Mouse (Mus musculus): ENCODE measurements around the gene Klhl32. TPM values are rescaled to one million over a fixed set of nuclear protein-coding genes. Genes with fewer than 3 reads are reported as not detected.

The Klhl32 gene
- polyA plus RNA-seq, 1 experiment from 2014 or later, result 4.2 TPM

DNA sequence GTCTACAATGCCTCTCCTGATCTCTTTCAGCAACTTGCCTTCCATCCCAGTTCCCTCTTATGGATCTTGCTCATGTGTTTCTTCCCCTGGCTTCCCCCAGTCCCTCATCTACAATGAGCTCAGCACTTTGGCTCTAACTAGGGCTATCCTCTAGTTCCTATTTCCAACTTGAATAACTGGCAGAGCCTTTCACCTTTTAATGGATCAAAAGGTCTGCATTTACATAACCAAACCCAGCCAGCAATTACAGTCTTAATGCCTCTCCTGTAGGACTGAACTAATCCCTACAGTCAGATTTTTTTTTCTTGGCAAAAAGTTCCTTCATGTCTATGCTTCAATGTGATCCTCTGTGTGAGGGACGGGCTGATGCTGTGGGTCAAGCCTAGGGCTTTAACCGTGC, 3.5 kb downstream of the Klhl32 start:
- ATAC-seq (ENCODE audit: insufficient number of reproducible peaks, insufficient read depth, low FRiP score, low TSS enrichment, low read depth), result no peak
- H3K36me3 ChIP-seq, result no peaks in the 10 kb centered on the region
- H3K4me2 ChIP-seq, result no peak overlapping the region
- H3K9ac ChIP-seq, result no peak overlapping the region
- H3K4me1 ChIP-seq, result 0 out of 2 replicates have a peak, but pooled peaks cover 3% of the 10 kb centered on the region
- H3K9me3 ChIP-seq, result no peaks in the 10 kb centered on the region
- 81% methylated on average over 2 of the region's 2 CpGs for WGBS
- no peak overlapping the region for H3K4me3 ChIP-seq
- no peaks in the 10 kb centered on the region for H3K27me3 ChIP-seq
- no peak overlapping the region for H3K27ac ChIP-seq

DNA sequence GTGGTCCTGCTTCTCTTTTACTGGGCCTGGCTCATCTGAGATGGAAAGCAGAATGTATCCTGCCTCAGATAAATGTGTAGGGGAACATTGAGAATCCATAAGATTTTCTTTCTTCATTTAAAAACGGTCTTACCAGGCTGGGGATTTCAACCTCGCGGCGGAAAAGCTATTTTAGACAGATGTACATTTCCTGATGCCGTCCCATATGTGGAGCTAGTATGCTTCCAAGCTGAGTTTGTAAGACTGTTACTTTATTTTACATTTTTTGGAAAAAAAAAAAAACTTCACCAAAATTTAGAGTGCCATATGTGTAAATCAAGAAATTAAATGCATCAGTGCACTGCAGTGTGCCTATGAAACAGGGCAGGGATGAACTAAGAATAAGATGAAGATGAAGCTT, 5.4 kb downstream of the Klhl32 start:
- Histone ChIP-seq H3K27ac (no peak overlapping the region), H3K4me3 (no peak overlapping the region), H3K27me3 (no peaks in the 10 kb centered on the region), H3K36me3 (no peaks in the 10 kb centered on the region), H3K4me2 (no peak overlapping the region), H3K9me3 (no peaks in the 10 kb centered on the region), H3K4me1 (0 out of 2 replicates have a peak, but pooled peaks cover 3% of the 10 kb centered on the region), H3K9ac (no peak overlapping the region)
- 80% methylated on average over 5 of the region's 5 CpGs for WGBS
- ATAC-seq (ENCODE audit: insufficient number of reproducible peaks, insufficient read depth, low FRiP score, low TSS enrichment, low read depth), result no peak

DNA sequence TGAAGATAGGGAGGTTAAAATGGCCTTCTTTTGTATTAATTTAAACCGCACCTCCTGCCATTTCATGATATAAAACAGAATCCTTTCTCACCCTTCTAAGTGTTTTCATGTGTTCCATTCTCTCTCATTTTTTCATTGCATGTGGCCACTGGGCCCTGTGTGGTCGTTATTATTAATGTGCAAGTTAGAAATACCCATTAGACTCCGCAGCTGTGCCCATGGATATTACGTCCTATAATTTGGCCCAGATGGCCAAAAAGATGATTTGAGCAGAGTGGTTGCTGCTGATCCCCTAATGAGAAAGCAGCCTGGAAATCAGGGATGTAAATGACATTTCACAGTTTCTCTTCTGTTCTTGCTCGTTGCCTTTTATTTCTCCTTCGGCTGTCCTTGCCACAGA, 12.4 kb downstream of the Klhl32 start:
- no peaks in the 10 kb centered on the region for H3K36me3 ChIP-seq
- ATAC-seq (ENCODE audit: insufficient number of reproducible peaks, insufficient read depth, low FRiP score, low TSS enrichment, low read depth), result 0 out of 2 replicates have a peak, but pooled peaks have one; percentile 43

GRCm38 (mm10) chr4:24835555-24835954, 15.4 kb downstream of the Klhl32 start:
- Histone ChIP-seq H3K4me1 (no peaks in the 10 kb centered on the region), H3K9ac (no peak overlapping the region), H3K36me3 (no peaks in the 10 kb centered on the region), H3K9me3 (no peaks in the 10 kb centered on the region), H3K27ac (no peak overlapping the region), H3K4me2 (no peak overlapping the region), H3K27me3 (no peaks in the 10 kb centered on the region), H3K4me3 (no peak overlapping the region)
- 53% methylated on average over 7 of the region's 7 CpGs for WGBS
- no peak for ATAC-seq (ENCODE audit: insufficient number of reproducible peaks, insufficient read depth, low FRiP score, low TSS enrichment, low read depth)

More for the DNA sequence above, 12.4 kb downstream of the Klhl32 start:
- Histone ChIP-seq H3K4me2 (no peak overlapping the region), H3K9ac (no peak overlapping the region), H3K4me3 (no peak overlapping the region), H3K9me3 (no peaks in the 10 kb centered on the region), H3K27me3 (no peaks in the 10 kb centered on the region), H3K27ac (no peak overlapping the region), H3K4me1 (no peaks in the 10 kb centered on the region)
- 34% methylated on average over 6 of the region's 6 CpGs for WGBS

- ATAC-seq (ENCODE audit: insufficient number of reproducible peaks, insufficient read depth, low FRiP score, low TSS enrichment, low read depth), result no peak
These were observed 42.6 kb downstream of the Klhl32 start for GRCm38 (mm10) chr4:24808316-24808715.

DNA sequence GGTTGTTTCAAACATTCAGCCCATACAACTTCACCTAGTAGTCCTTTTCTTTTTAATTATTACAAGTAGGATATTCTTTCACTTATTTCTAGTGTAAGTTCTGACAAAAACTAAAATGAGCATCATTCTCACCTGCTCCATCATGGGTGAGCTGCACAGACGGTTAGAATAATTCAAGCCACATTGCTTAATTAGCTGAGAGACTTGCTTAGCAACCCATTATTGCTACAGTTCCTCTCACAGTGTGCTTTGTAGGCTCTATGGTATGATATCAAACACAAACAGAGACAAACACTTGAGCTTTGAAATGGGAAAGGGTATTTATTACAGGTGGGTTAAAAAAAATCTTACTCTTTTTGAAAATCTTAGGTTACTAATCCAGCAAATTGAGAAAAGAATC, 49.0 kb downstream of the Klhl32 start:
- H3K9ac ChIP-seq, result no peak overlapping the region
- ATAC-seq (ENCODE audit: insufficient number of reproducible peaks, insufficient read depth, low FRiP score, low TSS enrichment, low read depth), result no peak
- no peak overlapping the region for H3K27ac ChIP-seq
- 29% methylated on average over 1 of the region's 1 CpGs for WGBS
- no peak overlapping the region for H3K4me2 ChIP-seq
- no peak overlapping the region for H3K4me3 ChIP-seq
- H3K27me3 ChIP-seq, result no peaks in the 10 kb centered on the region
- H3K9me3 ChIP-seq, result no peaks in the 10 kb centered on the region
- no peaks in the 10 kb centered on the region for H3K4me1 ChIP-seq
- no peaks in the 10 kb centered on the region for H3K36me3 ChIP-seq

More at GRCm38 (mm10) chr4:24808316-24808715, 42.6 kb downstream of the Klhl32 start:
- Histone ChIP-seq H3K4me1 (no peaks in the 10 kb centered on the region), H3K27me3 (no peaks in the 10 kb centered on the region), H3K9ac (no peak overlapping the region), H3K4me2 (no peak overlapping the region), H3K27ac (no peak overlapping the region), H3K36me3 (no peaks in the 10 kb centered on the region), H3K4me3 (no peak overlapping the region), H3K9me3 (no peaks in the 10 kb centered on the region)
- WGBS, result 84% methylated on average over 1 of the region's 1 CpGs

DNA sequence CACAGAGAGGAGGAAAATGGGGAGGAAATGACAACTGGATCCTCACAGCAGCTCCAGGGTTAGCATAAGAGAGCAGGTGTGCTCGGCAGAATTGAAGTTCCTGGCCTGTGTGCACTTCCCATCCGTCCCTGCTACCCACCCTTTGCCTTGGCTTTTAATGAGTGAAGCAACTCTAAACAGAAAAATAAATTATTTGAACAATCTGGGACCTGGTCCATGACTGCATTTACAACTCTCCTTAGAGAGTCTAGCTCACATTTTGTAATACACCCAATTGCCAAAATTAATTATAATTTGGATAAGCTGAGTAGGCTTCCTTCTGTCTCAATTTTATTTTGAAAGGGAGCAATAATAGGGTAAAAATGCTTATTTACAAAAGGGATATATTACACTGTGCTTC, 49.6 kb downstream of the Klhl32 start:
- no peaks in the 10 kb centered on the region for H3K9me3 ChIP-seq
- no peaks in the 10 kb centered on the region for H3K36me3 ChIP-seq
- H3K4me1 ChIP-seq, result no peaks in the 10 kb centered on the region
- no peak overlapping the region for H3K4me3 ChIP-seq
- no peak overlapping the region for H3K9ac ChIP-seq
- H3K27ac ChIP-seq, result no peak overlapping the region
- WGBS, result 58% methylated on average over 2 of the region's 2 CpGs
- no peaks in the 10 kb centered on the region for H3K27me3 ChIP-seq
- ATAC-seq (ENCODE audit: insufficient number of reproducible peaks, insufficient read depth, low FRiP score, low TSS enrichment, low read depth), result no peak
- H3K4me2 ChIP-seq, result no peak overlapping the region

GRCm38 (mm10) chr4:24800345-24800936, 50.5 kb downstream of the Klhl32 start:
- no peak overlapping the region for H3K27ac ChIP-seq
- WGBS, result 89% methylated on average over 9 of the region's 9 CpGs
- ATAC-seq (ENCODE audit: insufficient number of reproducible peaks, insufficient read depth, low FRiP score, low TSS enrichment, low read depth), result no peak
- H3K4me2 ChIP-seq, result no peak overlapping the region
- H3K9me3 ChIP-seq, result no peaks in the 10 kb centered on the region
- H3K36me3 ChIP-seq, result no peaks in the 10 kb centered on the region
- no peaks in the 10 kb centered on the region for H3K4me1 ChIP-seq
- H3K9ac ChIP-seq, result no peak overlapping the region
- H3K4me3 ChIP-seq, result no peak overlapping the region
- no peaks in the 10 kb centered on the region for H3K27me3 ChIP-seq

DNA sequence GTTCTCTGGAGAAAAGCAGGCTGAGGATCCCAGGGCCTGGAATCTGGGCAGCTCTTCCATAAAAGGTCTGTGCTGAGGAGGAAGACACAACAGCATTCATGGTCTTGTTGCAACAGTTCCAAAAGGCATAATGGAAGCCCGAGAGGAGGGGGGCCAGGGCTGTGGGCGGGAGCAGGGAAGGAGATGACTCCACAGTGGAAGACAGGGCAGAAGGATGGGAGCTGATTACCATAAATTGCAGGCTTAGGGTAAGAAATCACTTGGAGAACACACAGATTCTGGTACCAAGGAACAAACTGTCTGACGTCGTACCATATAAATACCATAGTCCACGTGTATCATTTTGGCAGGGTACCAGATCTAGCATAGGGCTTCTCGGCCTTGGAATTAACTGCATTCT, 51.9 kb downstream of the Klhl32 start:
- Histone ChIP-seq H3K9ac (no peak overlapping the region), H3K36me3 (no peaks in the 10 kb centered on the region), H3K27ac (no peak overlapping the region), H3K27me3 (no peaks in the 10 kb centered on the region), H3K4me2 (no peak overlapping the region), H3K9me3 (no peaks in the 10 kb centered on the region), H3K4me3 (no peak overlapping the region), H3K4me1 (no peaks in the 10 kb centered on the region)
- 79% methylated on average over 6 of the region's 6 CpGs for WGBS
- ATAC-seq (ENCODE audit: insufficient number of reproducible peaks, insufficient read depth, low FRiP score, low TSS enrichment, low read depth), result no peak

GRCm38 (mm10) chr4:24797868-24798267, 53.1 kb downstream of the Klhl32 start:
- no peak overlapping the region for H3K27ac ChIP-seq
- 38% methylated on average over 3 of the region's 3 CpGs for WGBS

DNA sequence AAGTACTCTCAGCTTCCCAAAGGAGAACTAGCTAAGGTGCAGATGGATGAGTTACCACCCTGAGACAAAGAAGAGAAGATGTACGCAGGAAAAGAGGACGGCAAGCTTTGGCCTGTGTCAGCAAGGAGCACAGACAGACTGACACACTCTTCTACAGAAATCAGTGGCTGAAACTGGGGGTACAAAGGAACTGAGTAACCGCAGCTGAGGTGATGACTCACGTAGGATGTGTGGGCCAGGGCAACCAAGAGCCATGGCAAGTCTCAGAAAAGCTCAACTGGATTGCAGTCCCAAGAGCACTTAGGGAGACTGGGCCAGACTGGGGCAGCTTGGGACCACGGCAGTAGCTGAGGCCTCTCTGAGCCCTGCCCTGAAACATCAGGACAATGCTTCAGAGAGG, 53.6 kb downstream of the Klhl32 start:
- no peaks in the 10 kb centered on the region for H3K9me3 ChIP-seq
- H3K4me3 ChIP-seq, result no peak overlapping the region
- no peaks in the 10 kb centered on the region for H3K36me3 ChIP-seq
- H3K27ac ChIP-seq, result no peak overlapping the region
- no peak overlapping the region for H3K4me2 ChIP-seq
- no peaks in the 10 kb centered on the region for H3K4me1 ChIP-seq
- H3K9ac ChIP-seq, result no peak overlapping the region
- H3K27me3 ChIP-seq, result no peaks in the 10 kb centered on the region
- no peak for ATAC-seq (ENCODE audit: insufficient number of reproducible peaks, insufficient read depth, low FRiP score, low TSS enrichment, low read depth)
- 86% methylated on average over 5 of the region's 5 CpGs for WGBS

More at GRCm38 (mm10) chr4:24797868-24798267, 53.1 kb downstream of the Klhl32 start:
- Histone ChIP-seq H3K4me3 (no peak overlapping the region), H3K36me3 (no peaks in the 10 kb centered on the region), H3K9me3 (no peaks in the 10 kb centered on the region), H3K4me1 (no peaks in the 10 kb centered on the region), H3K9ac (no peak overlapping the region), H3K4me2 (no peak overlapping the region), H3K27me3 (no peaks in the 10 kb centered on the region)
- ATAC-seq (ENCODE audit: insufficient number of reproducible peaks, insufficient read depth, low FRiP score, low TSS enrichment, low read depth), result no peak

DNA sequence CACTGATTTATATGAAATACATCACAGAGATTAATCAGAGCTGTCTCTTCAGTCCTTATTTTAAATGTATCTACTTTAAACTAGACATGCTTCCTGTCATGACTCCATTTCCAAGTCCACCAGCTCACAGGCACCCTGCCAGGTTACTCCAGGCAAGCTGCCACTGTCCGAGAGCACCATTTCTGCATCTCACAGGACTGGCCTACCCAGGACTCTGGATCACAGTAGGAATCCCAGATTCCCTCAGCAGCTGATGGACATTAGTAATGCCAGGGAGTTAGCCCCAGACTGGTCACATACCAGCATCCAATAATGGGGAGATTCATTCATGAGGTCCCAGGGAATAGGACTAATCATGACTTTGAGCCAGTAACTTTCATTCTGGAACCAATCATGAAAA, 54.7 kb downstream of the Klhl32 start:
- no peaks in the 10 kb centered on the region for H3K36me3 ChIP-seq
- ATAC-seq (ENCODE audit: insufficient number of reproducible peaks, insufficient read depth, low FRiP score, low TSS enrichment, low read depth), result no peak
- no peak overlapping the region for H3K27ac ChIP-seq
- no peaks in the 10 kb centered on the region for H3K27me3 ChIP-seq
- no peaks in the 10 kb centered on the region for H3K4me1 ChIP-seq
- H3K4me2 ChIP-seq, result no peak overlapping the region
- no peak overlapping the region for H3K4me3 ChIP-seq
- 55% methylated on average over 1 of the region's 1 CpGs for WGBS
- no peaks in the 10 kb centered on the region for H3K9me3 ChIP-seq
- no peak overlapping the region for H3K9ac ChIP-seq

Data from embryonic facial prominence, embryonic 13.5 days (tissue).